Mouse (Mus musculus): Measurements from ENCODE around the gene Aagab. TPM values are rescaled to one million over a fixed set of nuclear protein-coding genes. Genes with fewer than 3 reads are reported as not detected.

Aagab gene
- polyA plus RNA-seq, 2 experiments, result 12.6 to 25.9 TPM

GRCm38 (mm10) chr9:63690511-63690910 is 88.1 kb downstream of the Aagab start:
- Histone ChIP-seq H3K4me1 (ENCODE audit: control insufficient read depth, insufficient read depth, low read length) (peaks cover 8% of the 10 kb centered on the region), H3K4me2 (replicated peaks; ENCODE audit: low read depth, low read length, severe bottlenecking) (no peak overlapping the region), H3K9me3 (ENCODE audit: control insufficient read depth, low read length) (no peaks in the 10 kb centered on the region), H3K36me3 (ENCODE audit: control insufficient read depth, insufficient read depth, low read length) (no peaks in the 10 kb centered on the region), H3K9ac (ENCODE audit: low read depth, low read length, severe bottlenecking) (no peak overlapping the region), H3K27ac (replicated peaks; ENCODE audit: low read depth, low read length) (no peak overlapping the region), H3K4me3 (replicated peaks; ENCODE audit: low read length) (no peak overlapping the region), H3K27me3 (ENCODE audit: control insufficient read depth, insufficient read depth, low read length) (no peaks in the 10 kb centered on the region)
- TF ChIP-seq POLR2A (IDR thresholded peaks at IDR 0.05; ENCODE audit: borderline replicate concordance, extremely low read depth, insufficient read depth, insufficient read length), result no peak
- 100% methylated on average over 1 of the region's 1 CpGs for WGBS
- ATAC-seq (ENCODE audit: low FRiP score, low read depth), result no peak
- DNase-seq (ENCODE audit: low spot score), result no peak

GRCm38 (mm10) chr9:63691960-63692359 is 89.5 kb downstream of the Aagab start:
- no peak for TF ChIP-seq POLR2A (IDR thresholded peaks at IDR 0.05; ENCODE audit: borderline replicate concordance, extremely low read depth, insufficient read depth, insufficient read length)
- DNase-seq (ENCODE audit: low spot score), result no peak
- Histone ChIP-seq H3K4me3 (replicated peaks; ENCODE audit: low read length) (no peak overlapping the region), H3K9me3 (ENCODE audit: control insufficient read depth, low read length) (no peaks in the 10 kb centered on the region), H3K36me3 (ENCODE audit: control insufficient read depth, insufficient read depth, low read length) (no peaks in the 10 kb centered on the region), H3K9ac (ENCODE audit: low read depth, low read length, severe bottlenecking) (no peak overlapping the region), H3K27ac (replicated peaks; ENCODE audit: low read depth, low read length) (no peak overlapping the region), H3K4me2 (replicated peaks; ENCODE audit: low read depth, low read length, severe bottlenecking) (no peak overlapping the region), H3K4me1 (ENCODE audit: control insufficient read depth, insufficient read depth, low read length) (peaks cover 13% of the 10 kb centered on the region), H3K27me3 (ENCODE audit: control insufficient read depth, insufficient read depth, low read length) (no peaks in the 10 kb centered on the region)
- no peak for ATAC-seq (ENCODE audit: low FRiP score, low read depth)
- WGBS, result 33% methylated on average over 2 of the region's 2 CpGs

Other genes starting within 250 kb of the Aagab start
- gene Map2k5, start 224.8 kb upstream of the Aagab start, polyA plus RNA-seq (2012; rRNA removed), result 37.5 and 52.8 TPM in 2 replicates
- gene Map2k5, start 224.8 kb upstream of the Aagab start, polyA plus RNA-seq (2014; fragmentation: Nextera tagmentation; extraction: Ambion mirVana), result 37.1 and 41.7 TPM in 2 replicates
- gene 2300009A05Rik, start 203.4 kb upstream of the Aagab start, polyA plus RNA-seq (2012; rRNA removed), result 23.0 and 40.7 TPM in 2 replicates
- gene 2300009A05Rik, start 203.4 kb upstream of the Aagab start, polyA plus RNA-seq (2014; fragmentation: Nextera tagmentation; extraction: Ambion mirVana), result 38.1 and 41.0 TPM in 2 replicates
- 0.05 TPM in 2 replicates for gene Iqch, start 167 bp upstream of the Aagab start, polyA plus RNA-seq (2012; rRNA removed)
- gene Iqch, start 167 bp upstream of the Aagab start, polyA plus RNA-seq (2014; fragmentation: Nextera tagmentation; extraction: Ambion mirVana), result 0.07 and 0.11 TPM in 2 replicates
- gene Smad3, start 155.3 kb downstream of the Aagab start, polyA plus RNA-seq (2012; rRNA removed), result 50.9 and 72.1 TPM in 2 replicates
- 25.1 and 28.0 TPM in 2 replicates for gene Smad3, start 155.3 kb downstream of the Aagab start, polyA plus RNA-seq (2014; fragmentation: Nextera tagmentation; extraction: Ambion mirVana)